Mouse (Mus musculus): ENCODE measurements around the gene Atxn3. TPM values are rescaled to one million over a fixed set of nuclear protein-coding genes. Genes with fewer than 3 reads are reported as not detected.

The Atxn3 gene
- polyA plus RNA-seq (2015; fragmentation: Nextera tagmentation; extraction: Ambion mirVana): 13.5 and 13.6 TPM in 2 replicates

DNA sequence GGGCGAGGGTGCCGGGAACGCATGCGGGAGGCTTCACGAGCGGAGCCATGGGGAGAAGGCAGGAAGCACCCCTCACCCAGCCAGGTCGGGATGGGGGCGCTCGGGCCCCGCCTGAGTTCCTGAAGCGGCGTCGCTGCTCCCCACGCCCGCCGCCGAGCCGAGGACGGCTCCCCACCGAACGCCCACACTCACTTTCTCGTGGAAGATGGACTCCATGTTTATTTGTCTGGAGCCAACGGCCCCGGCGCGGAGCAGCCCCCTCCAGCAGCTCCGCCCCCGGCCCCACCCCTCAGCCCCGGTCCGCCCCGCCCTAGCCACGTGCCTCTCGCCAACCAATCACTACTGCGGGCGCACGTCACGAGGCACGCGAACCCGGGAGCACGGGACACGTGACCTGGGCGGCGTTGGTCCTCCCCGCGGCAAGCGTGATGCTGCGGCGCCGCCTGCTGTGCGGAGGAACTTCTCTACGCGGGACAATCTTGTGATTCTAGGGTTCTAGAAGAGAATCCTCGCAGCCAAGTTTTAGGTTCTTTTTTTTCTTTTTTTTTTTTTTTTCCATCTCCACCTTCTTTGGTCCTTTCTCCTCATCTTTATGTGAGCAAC, at the start of gene Atxn3:
Gene Atxn3 (minus strand): TSS at position 305 of the 603 bp plus-strand sequence.
- WGBS: under 1% methylated on average over 45 of the region's 54 CpGs
- H3K9ac ChIP-seq (ENCODE audit: low read depth, low read length): peak within 1 kb of the TSS; percentile 85
- no peaks in the 10 kb centered on the region for H3K27me3 ChIP-seq (ENCODE audit: control insufficient read depth, insufficient read depth, low read depth, low read length)
- ATAC-seq: peak; percentile 97
- H3K4me2 ChIP-seq (ENCODE audit: low read length): peak within 1 kb of the TSS; percentile 56
- H3K27ac ChIP-seq (ENCODE audit: low read length): peak within 1 kb of the TSS; percentile 75
- peak within 1 kb of the TSS; percentile 65 for H3K4me3 ChIP-seq (ENCODE audit: low read depth, low read length)
- no peaks in the 10 kb centered on the region for H3K9me3 ChIP-seq (replicated peaks; ENCODE audit: control insufficient read depth, low read length, poor library complexity, severe bottlenecking)
- H3K36me3 ChIP-seq (ENCODE audit: control insufficient read depth, insufficient read depth, low read length): no peaks in the 10 kb centered on the region
- peaks cover 13% of the 10 kb centered on the region for H3K4me1 ChIP-seq (ENCODE audit: control insufficient read depth, insufficient read depth, low read length)

DNA sequence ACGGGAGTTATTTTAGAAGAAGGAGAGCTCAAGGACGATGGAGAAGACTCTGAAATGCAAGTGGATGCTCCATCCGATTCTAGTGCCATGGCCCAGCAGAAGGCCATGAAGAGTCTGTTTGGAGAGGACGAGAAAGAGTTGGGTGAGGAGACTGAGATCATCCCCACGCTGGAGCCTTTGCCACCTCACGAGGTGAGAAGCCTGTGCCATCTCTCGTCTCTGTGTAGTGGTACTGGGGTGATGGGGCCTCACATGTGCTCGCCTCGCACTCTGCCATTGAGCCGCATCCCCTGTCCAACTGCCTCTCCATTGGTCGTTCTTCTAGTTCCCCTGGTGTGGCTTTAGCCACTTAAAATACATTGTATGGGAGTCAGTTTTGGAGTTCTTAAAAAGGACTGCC, 42.7 kb upstream of the Atxn3 start:
- WGBS: 95% methylated on average over 11 of the region's 11 CpGs
- Histone ChIP-seq H3K9me3 (replicated peaks; ENCODE audit: control insufficient read depth, low read length, poor library complexity, severe bottlenecking) (no peaks in the 10 kb centered on the region), H3K4me3 (ENCODE audit: low read depth, low read length) (no peak overlapping the region), H3K27me3 (ENCODE audit: control insufficient read depth, insufficient read depth, low read depth, low read length) (no peaks in the 10 kb centered on the region), H3K27ac (ENCODE audit: low read length) (no peak overlapping the region), H3K36me3 (ENCODE audit: control insufficient read depth, insufficient read depth, low read length) (peaks cover 35% of the 10 kb centered on the region), H3K4me2 (ENCODE audit: low read length) (no peak overlapping the region), H3K4me1 (ENCODE audit: control insufficient read depth, insufficient read depth, low read length) (no peaks in the 10 kb centered on the region), H3K9ac (ENCODE audit: low read depth, low read length) (no peak overlapping the region)
- ATAC-seq: no peak

DNA sequence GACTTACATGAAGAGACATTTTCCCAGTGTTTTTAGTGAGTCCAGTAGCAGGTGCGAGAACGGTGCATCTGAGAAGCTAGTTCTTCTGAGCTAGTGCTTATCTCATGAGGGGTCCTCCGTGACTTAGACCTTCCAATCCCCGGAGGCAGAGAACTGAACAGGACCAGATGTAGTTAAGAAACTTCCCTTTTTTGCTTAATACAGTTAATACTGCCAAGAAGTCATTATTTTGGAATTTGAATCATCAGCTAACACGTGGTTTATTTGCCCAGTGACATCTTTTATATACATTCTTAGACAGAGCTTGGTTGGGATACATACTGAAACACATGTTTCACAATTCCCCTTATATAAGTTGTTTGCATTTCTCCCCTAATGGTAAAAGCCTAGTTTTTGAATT, 40.9 kb upstream of the Atxn3 start:
- H3K27ac ChIP-seq (ENCODE audit: low read length): no peak overlapping the region
- H3K9ac ChIP-seq (ENCODE audit: low read depth, low read length): no peak overlapping the region
- ATAC-seq: no peak
- no peaks in the 10 kb centered on the region for H3K4me1 ChIP-seq (ENCODE audit: control insufficient read depth, insufficient read depth, low read length)
- 94% methylated on average over 5 of the region's 5 CpGs for WGBS
- H3K9me3 ChIP-seq (replicated peaks; ENCODE audit: control insufficient read depth, low read length, poor library complexity, severe bottlenecking): no peaks in the 10 kb centered on the region
- peaks cover 33% of the 10 kb centered on the region for H3K36me3 ChIP-seq (ENCODE audit: control insufficient read depth, insufficient read depth, low read length)
- H3K4me3 ChIP-seq (ENCODE audit: low read depth, low read length): no peak overlapping the region
- no peak overlapping the region for H3K4me2 ChIP-seq (ENCODE audit: low read length)
- no peaks in the 10 kb centered on the region for H3K27me3 ChIP-seq (ENCODE audit: control insufficient read depth, insufficient read depth, low read depth, low read length)

- Histone ChIP-seq H3K27ac (ENCODE audit: low read length) (no peak overlapping the region), H3K9me3 (replicated peaks; ENCODE audit: control insufficient read depth, low read length, poor library complexity, severe bottlenecking) (no peaks in the 10 kb centered on the region), H3K9ac (ENCODE audit: low read depth, low read length) (no peak overlapping the region), H3K27me3 (ENCODE audit: control insufficient read depth, insufficient read depth, low read depth, low read length) (no peaks in the 10 kb centered on the region), H3K4me3 (ENCODE audit: low read depth, low read length) (no peak overlapping the region), H3K36me3 (ENCODE audit: control insufficient read depth, insufficient read depth, low read length) (peaks cover 38% of the 10 kb centered on the region), H3K4me2 (ENCODE audit: low read length) (no peak overlapping the region), H3K4me1 (ENCODE audit: control insufficient read depth, insufficient read depth, low read length) (no peaks in the 10 kb centered on the region)
- ATAC-seq: no peak
- 97% methylated on average over 8 of the region's 8 CpGs for WGBS
Measured at GRCm38 (mm10) chr12:101994576-101995467, 36.8 kb upstream of the Atxn3 start.

DNA sequence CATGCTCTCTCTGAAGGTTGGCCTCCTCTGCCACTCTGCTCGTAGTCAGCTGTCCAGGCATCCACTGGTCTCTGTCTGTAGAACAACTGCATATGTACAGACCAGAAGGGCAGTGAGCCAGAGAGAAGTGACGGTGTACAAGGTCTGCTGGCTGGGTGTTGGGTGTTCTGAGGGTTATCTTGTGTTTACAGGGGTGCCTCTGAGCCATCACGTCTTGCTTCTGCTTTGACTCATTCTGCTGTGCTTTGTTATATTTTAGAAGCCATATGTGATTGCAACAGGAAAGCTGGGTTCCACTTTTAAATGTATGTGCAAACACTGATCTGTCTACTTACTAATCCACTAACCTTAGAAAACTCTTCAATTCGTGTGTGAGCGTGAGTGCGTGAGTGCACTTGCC, 29.6 kb upstream of the Atxn3 start:
- H3K4me2 ChIP-seq (ENCODE audit: low read length): no peak overlapping the region
- no peak for ATAC-seq
- H3K4me3 ChIP-seq (ENCODE audit: low read depth, low read length): no peak overlapping the region
- H3K27ac ChIP-seq (ENCODE audit: low read length): no peak overlapping the region
- H3K9ac ChIP-seq (ENCODE audit: low read depth, low read length): no peak overlapping the region
- H3K36me3 ChIP-seq (ENCODE audit: control insufficient read depth, insufficient read depth, low read length): peaks cover 41% of the 10 kb centered on the region
- WGBS: 93% methylated on average over 6 of the region's 6 CpGs
- no peaks in the 10 kb centered on the region for H3K27me3 ChIP-seq (ENCODE audit: control insufficient read depth, insufficient read depth, low read depth, low read length)
- H3K4me1 ChIP-seq (ENCODE audit: control insufficient read depth, insufficient read depth, low read length): no peaks in the 10 kb centered on the region
- no peaks in the 10 kb centered on the region for H3K9me3 ChIP-seq (replicated peaks; ENCODE audit: control insufficient read depth, low read length, poor library complexity, severe bottlenecking)

GRCm38 (mm10) chr12:101985110-101985509, 27.1 kb upstream of the Atxn3 start:
- no peak overlapping the region for H3K27ac ChIP-seq (ENCODE audit: low read length)
- H3K9me3 ChIP-seq (replicated peaks; ENCODE audit: control insufficient read depth, low read length, poor library complexity, severe bottlenecking): no peaks in the 10 kb centered on the region
- no peak overlapping the region for H3K9ac ChIP-seq (ENCODE audit: low read depth, low read length)
- no peak overlapping the region for H3K4me3 ChIP-seq (ENCODE audit: low read depth, low read length)
- H3K4me1 ChIP-seq (ENCODE audit: control insufficient read depth, insufficient read depth, low read length): no peaks in the 10 kb centered on the region
- ATAC-seq: no peak
- H3K4me2 ChIP-seq (ENCODE audit: low read length): no peak overlapping the region
- 67% methylated on average over 3 of the region's 3 CpGs for WGBS
- peaks cover 32% of the 10 kb centered on the region for H3K36me3 ChIP-seq (ENCODE audit: control insufficient read depth, insufficient read depth, low read length)
- H3K27me3 ChIP-seq (ENCODE audit: control insufficient read depth, insufficient read depth, low read depth, low read length): no peaks in the 10 kb centered on the region

DNA sequence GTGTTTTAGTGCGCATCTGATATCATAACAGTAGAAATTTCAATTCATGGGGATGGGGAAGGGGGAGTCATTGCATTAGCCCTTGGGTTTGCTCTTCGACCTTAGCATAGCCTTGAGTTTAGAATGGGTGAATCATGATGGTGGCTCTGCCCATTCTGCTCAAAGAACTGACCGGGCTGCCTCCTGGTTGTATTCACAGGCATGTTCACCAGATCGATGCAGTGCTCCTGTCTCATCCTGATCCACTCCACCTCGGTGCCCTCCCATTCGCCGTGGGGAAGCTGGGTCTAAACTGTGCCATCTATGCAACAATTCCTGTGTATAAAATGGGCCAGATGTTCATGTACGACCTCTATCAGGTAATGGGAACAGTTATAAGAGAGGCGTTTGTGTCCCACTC, 24.9 kb upstream of the Atxn3 start:
- Histone ChIP-seq H3K9ac (ENCODE audit: low read depth, low read length) (no peak overlapping the region), H3K4me3 (ENCODE audit: low read depth, low read length) (no peak overlapping the region), H3K4me1 (ENCODE audit: control insufficient read depth, insufficient read depth, low read length) (0 out of 2 replicates have a peak, but pooled peaks cover 4% of the 10 kb centered on the region), H3K4me2 (ENCODE audit: low read length) (no peak overlapping the region), H3K27me3 (ENCODE audit: control insufficient read depth, insufficient read depth, low read depth, low read length) (no peaks in the 10 kb centered on the region), H3K36me3 (ENCODE audit: control insufficient read depth, insufficient read depth, low read length) (peaks cover 16% of the 10 kb centered on the region), H3K9me3 (replicated peaks; ENCODE audit: control insufficient read depth, low read length, poor library complexity, severe bottlenecking) (no peaks in the 10 kb centered on the region), H3K27ac (ENCODE audit: low read length) (no peak overlapping the region)
- WGBS: 96% methylated on average over 9 of the region's 9 CpGs
- no peak for ATAC-seq

DNA sequence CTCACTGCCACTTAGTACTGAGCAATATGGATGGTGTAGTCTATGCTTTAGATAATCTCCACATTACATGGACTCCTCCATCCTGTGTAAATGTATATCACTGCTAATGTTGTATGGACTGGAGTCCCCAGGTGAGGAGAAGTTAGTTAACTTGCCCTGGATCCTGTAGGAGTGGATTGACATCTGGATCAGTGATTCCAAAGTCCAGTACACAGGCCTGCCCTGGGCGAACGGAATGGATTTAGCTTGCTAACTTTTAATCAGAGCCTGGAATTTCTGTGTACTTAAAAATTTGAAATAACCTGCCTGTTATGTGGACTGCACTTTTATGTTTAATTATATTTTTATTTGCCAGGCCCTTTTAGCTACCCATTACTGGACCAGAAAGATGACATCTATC, 23.5 kb upstream of the Atxn3 start:
- H3K27ac ChIP-seq (ENCODE audit: low read length): no peak overlapping the region
- no peak overlapping the region for H3K4me3 ChIP-seq (ENCODE audit: low read depth, low read length)
- peaks cover 7% of the 10 kb centered on the region for H3K36me3 ChIP-seq (ENCODE audit: control insufficient read depth, insufficient read depth, low read length)
- H3K4me1 ChIP-seq (ENCODE audit: control insufficient read depth, insufficient read depth, low read length): peaks cover 16% of the 10 kb centered on the region
- no peak overlapping the region for H3K9ac ChIP-seq (ENCODE audit: low read depth, low read length)
- no peaks in the 10 kb centered on the region for H3K27me3 ChIP-seq (ENCODE audit: control insufficient read depth, insufficient read depth, low read depth, low read length)
- no peak for ATAC-seq
- H3K4me2 ChIP-seq (ENCODE audit: low read length): no peak overlapping the region
- WGBS: 97% methylated on average over 2 of the region's 2 CpGs
- H3K9me3 ChIP-seq (replicated peaks; ENCODE audit: control insufficient read depth, low read length, poor library complexity, severe bottlenecking): no peaks in the 10 kb centered on the region

DNA sequence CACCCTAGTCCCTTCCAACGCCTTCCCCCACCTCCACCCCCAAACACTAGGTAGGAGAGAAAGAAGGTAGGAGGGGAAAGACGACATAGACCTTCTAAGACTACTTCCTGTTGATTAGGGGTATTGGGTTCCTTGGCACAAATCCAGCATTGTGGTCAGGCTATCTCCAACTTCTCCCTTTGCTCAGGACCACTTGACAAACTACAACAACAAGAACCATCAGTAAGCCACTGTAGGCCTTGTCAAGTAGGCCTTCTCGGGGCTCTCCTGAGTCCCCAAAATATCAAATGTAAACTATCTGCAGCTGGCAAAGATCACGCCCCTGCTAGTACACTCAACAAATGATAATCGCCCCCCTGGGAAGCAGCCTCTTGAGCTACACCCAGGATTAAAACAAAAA, 22.2 kb upstream of the Atxn3 start:
- ATAC-seq: no peak
- WGBS: 87% methylated on average over 5 of the region's 5 CpGs
- Histone ChIP-seq H3K9ac (ENCODE audit: low read depth, low read length) (no peak overlapping the region), H3K4me2 (ENCODE audit: low read length) (no peak overlapping the region), H3K4me1 (ENCODE audit: control insufficient read depth, insufficient read depth, low read length) (peaks cover 16% of the 10 kb centered on the region), H3K27ac (ENCODE audit: low read length) (no peak overlapping the region), H3K9me3 (replicated peaks; ENCODE audit: control insufficient read depth, low read length, poor library complexity, severe bottlenecking) (no peaks in the 10 kb centered on the region), H3K36me3 (ENCODE audit: control insufficient read depth, insufficient read depth, low read length) (peaks cover 6% of the 10 kb centered on the region), H3K4me3 (ENCODE audit: low read depth, low read length) (no peak overlapping the region), H3K27me3 (ENCODE audit: control insufficient read depth, insufficient read depth, low read depth, low read length) (no peaks in the 10 kb centered on the region)

Measured in midbrain, embryonic 16.5 days (tissue).